Mouse (Mus musculus) spleen, embryonic (tissue): ENCODE data around the gene Arhgap19.

Experiments used
- CTCF ChIA-PET: fragments of 350-600 bp; sonication (Branson Sonifier 250); formaldehyde crosslinking; loops from one replicate; lab custom pipeline; 2022; lab: Charles Lee

The Arhgap19 gene

GRCm38 (mm10) chr19:41747436-41747835 is 54.4 kb downstream of the Arhgap19 start:
- CTCF ChIA-PET = no interaction called here

DNA sequence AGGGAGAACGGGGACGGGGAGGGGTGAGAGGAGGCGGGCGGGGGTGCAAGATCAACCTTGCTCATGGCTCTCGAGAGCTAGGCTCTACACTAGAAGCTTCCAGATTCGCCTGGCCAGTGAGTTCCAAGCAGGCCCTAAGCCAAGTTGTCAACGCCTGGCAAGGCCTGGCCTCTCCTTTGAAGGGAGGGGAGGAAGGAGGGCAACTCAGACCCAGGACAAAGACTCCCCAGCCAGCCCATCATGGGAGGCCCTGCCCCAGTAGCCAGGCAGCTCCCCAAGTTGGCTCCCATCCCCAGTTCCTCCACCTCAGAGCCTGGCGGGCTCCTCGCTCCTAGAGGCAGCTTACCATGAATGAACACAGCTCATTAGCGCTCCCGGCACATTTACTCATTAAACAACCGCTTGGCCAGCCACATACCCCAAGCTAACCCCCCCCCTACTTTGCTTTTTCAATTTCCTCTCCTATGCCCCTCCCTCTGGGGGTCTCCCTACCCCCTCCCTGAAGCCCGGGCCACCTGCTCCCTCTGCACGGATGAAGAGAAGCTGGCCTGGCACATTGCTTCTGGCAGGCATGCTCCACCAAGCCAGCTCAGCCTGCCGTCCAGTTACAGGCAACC is 55.8 kb downstream of the Arhgap19 start:
- CTCF ChIA-PET = interaction anchor here (1.0 kb wide), 1 partner anchor 116 kb away, joined by 6 read pairs; no protein-coding TSS in a partner anchor

GRCm38 (mm10) chr19:41743396-41743795 is 58.5 kb downstream of the Arhgap19 start, which contains the start of gene Slit1:
TSS of gene Slit1 (minus strand) at chr19:41743665.
- CTCF ChIA-PET = no interaction called here

GRCm38 (mm10) chr19:41738896-41739295 is 63.0 kb downstream of the Arhgap19 start:
- CTCF ChIA-PET = no interaction called here

GRCm38 (mm10) chr19:41738429-41738805 is 63.4 kb downstream of the Arhgap19 start:
- CTCF ChIA-PET = no interaction called here

- CTCF ChIA-PET = no interaction called here
These were observed 64.0 kb downstream of the Arhgap19 start for GRCm38 (mm10) chr19:41737657-41738428.

GRCm38 (mm10) chr19:41734685-41735084 is 67.2 kb downstream of the Arhgap19 start:
- CTCF ChIA-PET = no interaction called here

GRCm38 (mm10) chr19:41725491-41725890 is 76.4 kb downstream of the Arhgap19 start:
- CTCF ChIA-PET = no interaction called here

- CTCF ChIA-PET = no interaction called here
These were observed 76.9 kb downstream of the Arhgap19 start for GRCm38 (mm10) chr19:41724831-41725470.

DNA sequence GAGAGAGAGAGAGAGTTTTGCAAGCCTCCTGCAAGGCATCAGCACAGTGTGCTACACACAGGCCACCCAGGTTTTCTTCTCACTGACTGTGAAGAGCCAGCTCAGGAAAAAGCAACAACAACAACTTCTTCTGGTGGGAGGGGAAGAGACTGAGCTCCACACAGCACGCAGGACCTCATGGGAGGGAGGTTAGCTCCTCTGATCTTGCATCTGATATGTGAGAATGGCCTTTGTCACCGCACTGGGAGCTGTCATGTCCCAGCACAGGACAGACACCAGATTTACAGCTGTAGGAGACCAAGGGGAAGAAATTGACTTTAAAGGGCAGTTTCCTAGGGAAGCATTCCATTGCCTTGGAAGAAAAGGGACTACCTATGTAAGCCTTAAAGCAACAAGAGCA is 78.5 kb downstream of the Arhgap19 start:
- CTCF ChIA-PET = no interaction called here

GRCm38 (mm10) chr19:41719436-41719835 is 82.4 kb downstream of the Arhgap19 start:
- CTCF ChIA-PET = no interaction called here
